Mouse (Mus musculus): Measurements from ENCODE around the gene Hoxc9. TPM values are rescaled to one million over a fixed set of nuclear protein-coding genes. Genes with fewer than 3 reads are reported as not detected.
A peak's percentile ranks its signal among the peaks of the same experiment; 100 is the strongest.

The Hoxc9 gene
- polyA plus RNA-seq, 1 experiment from 2014 or later: not detected

GRCm38 (mm10) chr15:102963671-102964640 lies 12.3 kb upstream of the Hoxc9 start:
- H3K9ac ChIP-seq (ENCODE audit: low read length): no peak overlapping the region
- DNase-seq (ENCODE audit: low spot score, missing footprints): peak; percentile 98
- WGBS: 2% methylated on average over 28 of the region's 28 CpGs
- no peak overlapping the region for H3K4me3 ChIP-seq (ENCODE audit: low read depth, low read length)
- no peak overlapping the region for H3K27ac ChIP-seq (ENCODE audit: low read depth, low read length)
- no peak overlapping the region for H3K4me2 ChIP-seq
- H3K27me3 ChIP-seq (ENCODE audit: control insufficient read depth, insufficient read depth, low read length): peaks cover 96% of the 10 kb centered on the region
- H3K36me3 ChIP-seq (ENCODE audit: control insufficient read depth, insufficient read depth, low read length): no peaks in the 10 kb centered on the region
- H3K4me1 ChIP-seq (ENCODE audit: control insufficient read depth, insufficient read depth, low read length): no peaks in the 10 kb centered on the region; the same call in 1 of the 2 replicates
- H3K9me3 ChIP-seq (ENCODE audit: control insufficient read depth, low read length): no peaks in the 10 kb centered on the region
- no peak for ATAC-seq (ENCODE audit: low FRiP score)

DNA sequence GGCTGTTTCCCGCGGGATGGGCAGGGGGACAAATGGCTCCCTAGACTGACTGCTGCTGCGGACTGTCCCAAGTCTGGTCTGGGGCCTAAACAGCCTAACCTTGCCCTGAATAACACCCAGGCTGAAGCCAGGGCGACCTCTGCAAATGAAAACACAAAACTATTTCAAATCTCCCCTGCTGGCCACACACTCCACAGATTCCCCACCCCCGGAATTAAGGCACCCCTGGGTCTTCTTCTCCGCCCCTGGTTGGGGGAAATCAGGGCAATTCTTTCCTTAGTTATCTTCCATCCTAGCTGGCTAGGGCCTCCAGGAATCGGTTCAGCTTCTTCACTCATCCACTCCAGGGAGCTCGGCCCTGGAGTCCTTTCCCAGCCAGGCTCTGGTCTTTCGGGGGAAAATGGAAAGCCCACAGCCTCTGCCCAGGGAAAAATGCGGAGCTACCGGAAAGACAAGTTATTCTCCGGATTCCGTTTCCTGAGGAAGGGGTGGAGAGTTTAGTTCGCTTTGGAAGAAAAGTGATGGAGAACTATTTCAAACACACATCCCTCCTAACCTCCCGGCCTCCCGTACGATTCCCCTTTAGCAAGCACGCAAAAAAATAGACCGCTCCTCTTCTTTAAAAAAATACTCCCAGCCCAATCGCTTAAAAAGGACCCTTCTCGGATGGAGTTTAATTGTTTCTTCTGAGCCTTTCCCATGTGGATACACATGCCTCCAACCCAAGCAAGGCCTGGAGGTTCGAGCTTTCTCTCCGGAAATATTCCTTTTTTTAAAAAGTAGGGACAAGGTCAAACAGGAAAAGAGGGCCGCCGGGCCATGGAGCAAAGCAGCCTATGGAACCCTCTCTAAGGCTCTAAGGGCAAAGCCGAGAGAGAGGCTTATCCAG lies 11.0 kb upstream of the Hoxc9 start:
- Histone ChIP-seq H3K27me3 (ENCODE audit: control insufficient read depth, insufficient read depth, low read length) (peaks cover 98% of the 10 kb centered on the region), H3K4me2 (no peak overlapping the region), H3K9me3 (ENCODE audit: control insufficient read depth, low read length) (no peaks in the 10 kb centered on the region), H3K9ac (ENCODE audit: low read length) (no peak overlapping the region), H3K27ac (ENCODE audit: low read depth, low read length) (no peak overlapping the region), H3K4me1 (ENCODE audit: control insufficient read depth, insufficient read depth, low read length) (no peaks in the 10 kb centered on the region; the same call in 1 of the 2 replicates), H3K36me3 (ENCODE audit: control insufficient read depth, insufficient read depth, low read length) (no peaks in the 10 kb centered on the region), H3K4me3 (ENCODE audit: low read depth, low read length) (no peak overlapping the region)
- WGBS: 2% methylated on average over 26 of the region's 26 CpGs
- ATAC-seq (ENCODE audit: low FRiP score) (no peak), DNase-seq (ENCODE audit: low spot score, missing footprints) (peak; percentile 95)

DNA sequence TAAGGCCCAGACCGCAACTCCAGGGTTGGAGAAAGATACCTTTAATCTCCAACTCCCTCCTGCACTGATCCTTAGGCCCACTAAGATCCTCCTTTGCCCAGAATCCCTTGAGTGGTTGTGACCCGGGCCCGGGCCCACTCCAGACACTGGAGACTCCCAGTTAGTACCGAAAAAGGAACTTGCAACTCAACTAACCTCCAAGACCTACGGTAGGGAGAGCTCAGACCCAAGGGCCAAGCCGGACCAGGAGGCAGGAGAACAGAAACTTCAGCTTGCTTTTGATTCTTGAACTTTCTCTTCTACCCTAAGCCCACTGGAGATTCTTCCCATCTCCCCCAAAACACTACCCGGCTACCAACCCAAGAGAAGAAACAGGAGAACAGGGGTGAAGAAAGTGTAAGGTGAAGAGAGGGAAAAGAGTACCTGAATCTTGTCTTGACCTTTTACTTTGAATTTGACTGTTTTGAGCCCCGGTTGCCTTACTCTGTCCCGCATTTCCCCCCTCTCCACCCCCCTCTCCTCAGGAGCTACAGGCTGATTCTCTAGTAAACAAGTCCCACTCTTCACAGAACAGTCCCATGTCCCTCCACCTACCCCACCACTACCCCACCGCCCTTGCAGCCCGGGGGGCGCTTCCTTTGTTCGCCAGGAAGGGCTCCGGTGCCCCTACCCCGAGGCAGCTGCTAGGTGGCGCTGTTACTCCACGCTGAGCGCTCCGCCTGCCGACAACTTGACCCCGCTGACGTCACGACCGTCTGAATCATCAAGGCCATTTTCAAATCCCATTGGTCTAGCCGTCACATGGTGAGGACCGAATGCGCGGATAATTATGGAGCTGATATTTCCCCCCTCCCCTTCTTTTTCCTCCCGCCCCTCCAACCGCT lies 10.1 kb upstream of the Hoxc9 start:
- peak; percentile 98 for DNase-seq (ENCODE audit: low spot score, missing footprints)

DNA sequence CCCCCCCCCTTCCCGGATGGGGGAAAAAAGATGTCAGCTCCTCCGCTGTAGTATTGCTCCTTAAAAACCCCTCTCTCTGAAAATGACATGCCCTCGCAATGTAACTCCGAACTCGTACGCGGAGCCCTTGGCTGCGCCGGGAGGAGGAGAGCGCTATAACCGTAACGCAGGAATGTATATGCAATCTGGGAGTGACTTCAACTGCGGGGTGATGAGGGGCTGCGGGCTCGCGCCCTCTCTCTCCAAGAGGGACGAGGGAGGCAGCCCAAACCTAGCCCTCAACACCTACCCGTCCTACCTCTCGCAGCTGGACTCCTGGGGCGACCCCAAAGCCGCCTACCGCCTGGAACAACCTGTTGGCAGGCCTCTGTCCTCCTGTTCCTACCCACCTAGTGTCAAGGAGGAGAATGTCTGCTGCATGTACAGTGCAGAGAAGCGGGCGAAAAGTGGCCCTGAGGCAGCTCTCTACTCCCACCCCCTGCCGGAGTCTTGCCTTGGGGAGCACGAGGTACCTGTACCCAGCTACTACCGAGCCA lies 9.4 kb upstream of the Hoxc9 start, which contains the start of gene Hoxc10:
Hoxc10 (plus strand) TSS at position 21 of the 536 bp plus-strand sequence.
- H3K27ac ChIP-seq (ENCODE audit: low read depth, low read length): no peak within 1 kb of the TSS
- no peak within 1 kb of the TSS for H3K9ac ChIP-seq (ENCODE audit: low read length)
- peak within 1 kb of the TSS; percentile 7; the same call in 1 of the 2 replicates for H3K4me3 ChIP-seq (ENCODE audit: low read depth, low read length)
- no peaks in the 10 kb centered on the region; the same call in 1 of the 2 replicates for H3K4me1 ChIP-seq (ENCODE audit: control insufficient read depth, insufficient read depth, low read length)
- peaks cover 98% of the 10 kb centered on the region for H3K27me3 ChIP-seq (ENCODE audit: control insufficient read depth, insufficient read depth, low read length)
- ATAC-seq (ENCODE audit: low FRiP score): peak; percentile 58
- WGBS: 4% methylated on average over 26 of the region's 27 CpGs
- no peaks in the 10 kb centered on the region for H3K36me3 ChIP-seq (ENCODE audit: control insufficient read depth, insufficient read depth, low read length)
- DNase-seq (ENCODE audit: low spot score, missing footprints): peak; percentile 94
- no peaks in the 10 kb centered on the region for H3K9me3 ChIP-seq (ENCODE audit: control insufficient read depth, low read length)
- peak within 1 kb of the TSS; percentile 19; the same call in 1 of the 2 replicates for H3K4me2 ChIP-seq

More for the DNA sequence above, 10.1 kb upstream of the Hoxc9 start:
- H3K36me3 ChIP-seq (ENCODE audit: control insufficient read depth, insufficient read depth, low read length): no peaks in the 10 kb centered on the region
- peak overlapping the region; percentile 7; the same call in 1 of the 2 replicates for H3K4me3 ChIP-seq (ENCODE audit: low read depth, low read length)
- H3K9ac ChIP-seq (ENCODE audit: low read length): no peak overlapping the region
- H3K9me3 ChIP-seq (ENCODE audit: control insufficient read depth, low read length): no peaks in the 10 kb centered on the region
- peak overlapping the region; percentile 19; the same call in 1 of the 2 replicates for H3K4me2 ChIP-seq
- H3K4me1 ChIP-seq (ENCODE audit: control insufficient read depth, insufficient read depth, low read length): no peaks in the 10 kb centered on the region; the same call in 1 of the 2 replicates
- ATAC-seq (ENCODE audit: low FRiP score): peak; percentile 76
- H3K27me3 ChIP-seq (ENCODE audit: control insufficient read depth, insufficient read depth, low read length): peaks cover 98% of the 10 kb centered on the region
- H3K27ac ChIP-seq (ENCODE audit: low read depth, low read length): no peak overlapping the region
- 3% methylated on average over 29 of the region's 30 CpGs for WGBS

DNA sequence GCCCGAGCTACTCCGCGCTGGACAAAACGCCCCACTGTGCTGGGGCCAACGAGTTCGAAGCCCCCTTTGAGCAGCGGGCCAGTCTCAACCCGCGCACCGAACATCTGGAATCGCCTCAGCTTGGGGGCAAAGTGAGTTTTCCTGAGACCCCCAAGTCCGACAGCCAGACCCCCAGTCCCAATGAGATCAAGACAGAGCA lies 9.0 kb upstream of the Hoxc9 start, which contains the start of gene Hoxc5:
Hoxc5 (plus strand) TSS at position 132 of the 199 bp plus-strand sequence.
- Histone ChIP-seq H3K27me3 (ENCODE audit: control insufficient read depth, insufficient read depth, low read length) (peaks cover 99% of the 10 kb centered on the region), H3K36me3 (ENCODE audit: control insufficient read depth, insufficient read depth, low read length) (no peaks in the 10 kb centered on the region), H3K9ac (ENCODE audit: low read length) (no peak within 1 kb of the TSS), H3K9me3 (ENCODE audit: control insufficient read depth, low read length) (no peaks in the 10 kb centered on the region), H3K4me2 (peak within 1 kb of the TSS; percentile 19; the same call in 1 of the 2 replicates), H3K4me3 (ENCODE audit: low read depth, low read length) (peak within 1 kb of the TSS; percentile 7; the same call in 1 of the 2 replicates), H3K27ac (ENCODE audit: low read depth, low read length) (no peak within 1 kb of the TSS), H3K4me1 (ENCODE audit: control insufficient read depth, insufficient read depth, low read length) (no peaks in the 10 kb centered on the region; the same call in 1 of the 2 replicates)
- no peak for DNase-seq (ENCODE audit: low spot score, missing footprints)
- 3% methylated on average over 12 of the region's 12 CpGs for WGBS
- ATAC-seq (ENCODE audit: low FRiP score): no peak

DNA sequence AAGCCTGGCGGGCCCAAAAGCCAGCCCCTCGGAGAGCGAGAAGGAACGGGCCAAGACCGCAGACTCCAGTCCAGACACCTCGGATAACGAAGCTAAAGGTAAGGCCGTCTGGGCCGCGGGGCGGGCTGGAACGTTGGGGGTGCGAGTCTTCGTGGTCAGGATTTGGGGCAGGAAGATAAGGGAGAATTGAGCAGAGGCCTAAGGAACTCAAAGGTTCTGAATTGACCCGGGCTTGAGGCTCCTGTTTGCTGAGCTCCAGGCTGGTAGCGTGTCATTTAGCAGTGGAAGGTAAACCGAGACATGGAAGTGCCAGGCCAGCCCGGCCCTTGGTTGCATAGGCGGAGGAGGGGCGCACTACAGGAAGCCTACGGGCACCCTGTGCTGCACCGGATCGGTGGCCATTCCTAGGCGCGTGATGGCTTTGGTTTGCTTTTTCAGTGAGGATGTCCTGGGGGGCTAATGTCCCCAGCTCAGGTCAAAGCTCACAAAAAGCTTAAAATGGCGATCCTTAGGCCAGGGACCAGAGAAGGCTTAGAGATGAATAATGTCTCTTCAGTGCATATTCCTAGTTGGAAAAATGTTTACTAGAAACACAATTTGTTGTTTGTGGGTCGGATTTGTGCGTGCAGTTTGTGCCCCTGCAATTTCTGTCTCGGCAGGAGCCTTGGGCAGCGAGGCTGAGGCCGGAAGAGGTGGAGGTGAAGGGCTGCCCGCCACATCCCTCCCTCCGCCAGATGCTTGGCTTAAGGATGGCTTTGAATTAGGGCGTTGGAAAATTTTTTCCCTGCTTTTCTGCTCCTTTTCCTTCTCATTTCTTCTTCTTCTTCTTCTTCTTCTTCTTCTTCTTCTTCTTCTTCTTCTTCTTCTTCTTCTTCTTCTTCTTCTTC lies 8.5 kb upstream of the Hoxc9 start:
- ATAC-seq (ENCODE audit: low FRiP score) (no peak), DNase-seq (ENCODE audit: low spot score, missing footprints) (peak; percentile 94)
- no peak overlapping the region for H3K4me2 ChIP-seq
- peaks cover 99% of the 10 kb centered on the region for H3K27me3 ChIP-seq (ENCODE audit: control insufficient read depth, insufficient read depth, low read length)
- H3K9ac ChIP-seq (ENCODE audit: low read length): no peak overlapping the region
- no peaks in the 10 kb centered on the region; the same call in 1 of the 2 replicates for H3K4me1 ChIP-seq (ENCODE audit: control insufficient read depth, insufficient read depth, low read length)
- WGBS: 1% methylated on average over 34 of the region's 34 CpGs
- no peaks in the 10 kb centered on the region for H3K36me3 ChIP-seq (ENCODE audit: control insufficient read depth, insufficient read depth, low read length)
- H3K4me3 ChIP-seq (ENCODE audit: low read depth, low read length): no peak overlapping the region
- H3K27ac ChIP-seq (ENCODE audit: low read depth, low read length): no peak overlapping the region
- no peaks in the 10 kb centered on the region for H3K9me3 ChIP-seq (ENCODE audit: control insufficient read depth, low read length)

DNA sequence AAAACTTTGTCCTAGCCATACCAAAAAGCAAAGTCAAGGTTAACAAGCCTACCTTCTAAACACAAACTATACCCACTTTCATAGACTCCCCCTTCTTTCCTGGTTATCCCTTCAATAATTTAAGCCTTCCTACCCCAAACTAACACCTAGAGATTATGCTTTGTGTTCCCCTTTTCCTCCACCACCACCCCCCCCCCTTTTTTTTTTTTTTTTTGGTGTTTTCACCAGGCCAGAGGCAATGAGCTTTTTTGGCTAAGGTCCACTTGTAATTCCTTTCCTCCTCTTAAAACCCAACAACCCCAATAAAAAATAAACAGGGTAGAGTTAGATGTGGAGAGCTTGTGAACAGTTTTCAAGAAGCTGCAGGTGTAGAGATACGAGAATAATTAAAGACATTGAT lies 6.9 kb upstream of the Hoxc9 start:
- Histone ChIP-seq H3K36me3 (ENCODE audit: control insufficient read depth, insufficient read depth, low read length) (no peaks in the 10 kb centered on the region), H3K9me3 (ENCODE audit: control insufficient read depth, low read length) (no peaks in the 10 kb centered on the region), H3K27me3 (ENCODE audit: control insufficient read depth, insufficient read depth, low read length) (peaks cover 99% of the 10 kb centered on the region), H3K4me2 (no peak overlapping the region), H3K4me3 (ENCODE audit: low read depth, low read length) (no peak overlapping the region), H3K9ac (ENCODE audit: low read length) (no peak overlapping the region), H3K27ac (ENCODE audit: low read depth, low read length) (no peak overlapping the region), H3K4me1 (ENCODE audit: control insufficient read depth, insufficient read depth, low read length) (no peaks in the 10 kb centered on the region; the same call in 1 of the 2 replicates)
- ATAC-seq (ENCODE audit: low FRiP score): no peak
- no peak for DNase-seq (ENCODE audit: low spot score, missing footprints)
- 21% methylated on average over 1 of the region's 1 CpGs for WGBS

Data from midbrain, embryonic 11.5 days (tissue).